Mouse (Mus musculus): Measurements from ENCODE around the gene Ing5. TPM values are rescaled to one million over a fixed set of nuclear protein-coding genes. Genes with fewer than 3 reads are reported as not detected.
"Not testable (repeated sequence)": the region's sequence is repeated elsewhere in the genome, so short reads cannot be mapped to it uniquely, and the experiment has no call there.

Gene Ing5
- polyA plus RNA-seq, 1 experiment from 2014 or later: 6.0 TPM

DNA sequence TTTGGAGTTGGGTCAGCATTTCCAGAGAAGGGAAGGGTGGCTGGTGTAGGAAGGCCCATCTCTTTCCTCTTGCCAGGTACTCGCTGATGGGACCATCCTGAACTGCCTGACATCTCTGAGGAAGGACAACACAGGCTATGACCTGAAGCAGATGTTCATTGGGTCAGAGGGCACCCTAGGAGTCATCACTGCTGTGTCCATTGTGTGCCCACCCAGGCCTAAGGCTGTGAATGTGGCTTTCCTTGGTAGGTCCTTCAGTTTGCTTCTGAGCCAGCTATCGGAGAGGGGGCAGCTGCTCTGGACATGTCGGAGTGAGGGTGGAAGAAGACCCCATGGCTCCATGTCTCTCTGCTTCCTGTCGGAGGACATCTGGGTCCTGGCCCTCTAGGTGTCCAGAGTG is 31.4 kb downstream of the Ing5 start:
- no peaks in the 10 kb centered on the region for H3K27me3 ChIP-seq (replicated peaks; ENCODE audit: control insufficient read depth, insufficient read depth, low read length)
- no peaks in the 10 kb centered on the region for H3K9me3 ChIP-seq (ENCODE audit: control insufficient read depth)
- H3K27ac ChIP-seq (ENCODE audit: low read depth, low read length): no peak overlapping the region
- TF ChIP-seq CTCF (IDR thresholded peaks at IDR 0.05; ENCODE audit: low read depth): no peak
- no peak overlapping the region for H3K9ac ChIP-seq (ENCODE audit: low read depth, low read length)
- H3K36me3 ChIP-seq (ENCODE audit: control insufficient read depth, insufficient read depth): peaks cover 17% of the 10 kb centered on the region
- H3K4me3 ChIP-seq (ENCODE audit: low read depth, low read length): no peak overlapping the region
- 89% methylated on average over 4 of the region's 4 CpGs for WGBS
- H3K4me1 ChIP-seq (replicated peaks; ENCODE audit: control insufficient read depth, insufficient read depth, low read length): no peaks in the 10 kb centered on the region
- ATAC-seq: no peak
- no peak overlapping the region for H3K4me2 ChIP-seq (replicated peaks; ENCODE audit: low read depth)

DNA sequence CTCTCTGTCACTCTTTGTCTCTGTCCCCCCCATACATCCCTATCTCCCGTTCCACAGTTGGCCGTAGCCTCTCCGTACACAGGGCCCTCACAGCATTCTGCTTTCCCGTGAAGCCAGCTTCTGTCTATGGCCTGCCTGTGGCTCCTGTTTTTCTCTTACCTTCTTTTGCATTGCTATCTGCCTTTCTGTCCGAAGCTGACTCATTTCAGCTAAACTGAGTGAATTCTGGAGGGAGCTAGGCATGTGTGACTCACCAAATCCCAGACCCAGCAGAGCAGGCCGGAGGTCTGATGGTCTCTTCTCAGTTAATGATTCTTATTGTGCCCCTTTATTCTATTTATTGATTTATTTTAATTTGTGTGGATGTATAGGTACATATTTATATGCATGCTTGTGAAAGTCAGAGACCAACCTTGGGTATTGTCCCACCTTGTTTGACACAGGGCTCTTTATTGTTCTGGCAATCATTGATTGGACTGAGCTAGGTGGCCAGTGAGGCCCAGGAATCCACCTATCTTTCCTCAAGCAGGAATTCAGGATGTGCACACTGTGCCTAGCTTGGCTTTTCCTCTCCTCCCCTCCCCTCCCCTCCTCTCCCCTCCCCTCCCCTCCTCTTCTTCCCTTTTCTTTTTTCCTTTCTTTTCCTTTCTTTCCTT is 32.2 kb downstream of the Ing5 start:
- Histone ChIP-seq H3K27ac (ENCODE audit: low read depth, low read length) (no peak overlapping the region), H3K27me3 (replicated peaks; ENCODE audit: control insufficient read depth, insufficient read depth, low read length) (no peaks in the 10 kb centered on the region), H3K4me3 (ENCODE audit: low read depth, low read length) (no peak overlapping the region), H3K4me2 (replicated peaks; ENCODE audit: low read depth) (no peak overlapping the region), H3K36me3 (ENCODE audit: control insufficient read depth, insufficient read depth) (peaks cover 17% of the 10 kb centered on the region), H3K9me3 (ENCODE audit: control insufficient read depth) (no peaks in the 10 kb centered on the region), H3K4me1 (replicated peaks; ENCODE audit: control insufficient read depth, insufficient read depth, low read length) (no peaks in the 10 kb centered on the region), H3K9ac (ENCODE audit: low read depth, low read length) (no peak overlapping the region)
- ATAC-seq: no peak
- WGBS: 81% methylated on average over 6 of the region's 6 CpGs
- no peak for TF ChIP-seq CTCF (IDR thresholded peaks at IDR 0.05; ENCODE audit: low read depth)

GRCm38 (mm10) chr1:93836532-93836913 is 32.8 kb downstream of the Ing5 start:
- no peak for ATAC-seq
- Histone ChIP-seq H3K4me3 (ENCODE audit: low read depth, low read length) (no peak overlapping the region), H3K9ac (ENCODE audit: low read depth, low read length) (no peak overlapping the region), H3K4me1 (replicated peaks; ENCODE audit: control insufficient read depth, insufficient read depth, low read length) (no peaks in the 10 kb centered on the region), H3K9me3 (ENCODE audit: control insufficient read depth) (no peaks in the 10 kb centered on the region), H3K27ac (ENCODE audit: low read depth, low read length) (no peak overlapping the region), H3K36me3 (ENCODE audit: control insufficient read depth, insufficient read depth) (peaks cover 17% of the 10 kb centered on the region), H3K4me2 (replicated peaks; ENCODE audit: low read depth) (no peak overlapping the region), H3K27me3 (replicated peaks; ENCODE audit: control insufficient read depth, insufficient read depth, low read length) (no peaks in the 10 kb centered on the region)
- 83% methylated on average over 2 of the region's 2 CpGs for WGBS
- no peak for TF ChIP-seq CTCF (IDR thresholded peaks at IDR 0.05; ENCODE audit: low read depth)

DNA sequence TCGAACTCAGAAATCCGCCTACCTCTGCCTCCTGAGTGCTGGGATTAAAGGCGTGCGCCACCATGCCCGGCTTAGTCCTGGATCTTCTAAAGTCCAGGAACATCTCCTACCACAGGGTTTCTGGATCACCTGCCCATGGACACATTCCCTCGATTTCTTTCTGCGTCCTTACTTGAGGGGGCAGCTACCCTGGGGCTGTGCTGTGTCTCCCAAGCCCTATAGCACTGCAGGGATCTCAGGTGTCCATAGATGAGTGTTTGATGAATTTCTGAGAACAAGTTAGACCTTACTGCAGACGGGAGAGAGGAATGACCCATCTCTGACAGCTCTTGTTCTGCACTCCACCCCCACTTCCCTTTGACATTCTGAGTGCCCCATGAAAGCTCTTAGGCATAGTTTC is 33.6 kb downstream of the Ing5 start:
- H3K27ac ChIP-seq (ENCODE audit: low read depth, low read length): no peak overlapping the region
- TF ChIP-seq CTCF (IDR thresholded peaks at IDR 0.05; ENCODE audit: low read depth): no peak
- H3K27me3 ChIP-seq (replicated peaks; ENCODE audit: control insufficient read depth, insufficient read depth, low read length): no peaks in the 10 kb centered on the region
- H3K4me2 ChIP-seq (replicated peaks; ENCODE audit: low read depth): no peak overlapping the region
- no peak for ATAC-seq
- H3K36me3 ChIP-seq (ENCODE audit: control insufficient read depth, insufficient read depth): peaks cover 17% of the 10 kb centered on the region
- H3K4me1 ChIP-seq (replicated peaks; ENCODE audit: control insufficient read depth, insufficient read depth, low read length): no peaks in the 10 kb centered on the region
- H3K9ac ChIP-seq (ENCODE audit: low read depth, low read length): no peak overlapping the region
- H3K4me3 ChIP-seq (ENCODE audit: low read depth, low read length): no peak overlapping the region
- H3K9me3 ChIP-seq (ENCODE audit: control insufficient read depth): no peaks in the 10 kb centered on the region
- WGBS: 94% methylated on average over 8 of the region's 8 CpGs

DNA sequence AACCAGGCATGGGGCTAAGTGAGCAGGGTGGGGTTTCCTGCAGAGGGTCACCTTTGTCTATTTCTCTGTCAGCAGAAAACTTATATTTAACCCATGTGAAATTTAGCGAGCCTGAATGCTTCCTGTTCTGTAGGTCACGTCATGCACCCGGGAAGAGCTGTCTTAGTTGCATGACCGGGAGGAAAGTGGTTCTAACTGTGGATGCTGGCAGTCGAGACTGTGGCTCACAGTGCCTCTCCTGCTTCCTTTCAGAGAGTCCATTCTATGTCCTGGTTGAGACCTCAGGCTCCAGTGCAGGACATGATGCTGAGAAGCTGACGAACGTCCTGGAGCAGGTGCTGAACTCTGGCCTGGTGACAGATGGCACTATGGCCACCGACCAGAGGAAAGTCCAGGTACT is 34.8 kb downstream of the Ing5 start:
- H3K27ac ChIP-seq (ENCODE audit: low read depth, low read length); H3K4me2 ChIP-seq (replicated peaks; ENCODE audit: low read depth); H3K27me3 ChIP-seq (replicated peaks; ENCODE audit: control insufficient read depth, insufficient read depth, low read length); H3K9me3 ChIP-seq (ENCODE audit: control insufficient read depth); ATAC-seq; H3K4me1 ChIP-seq (replicated peaks; ENCODE audit: control insufficient read depth, insufficient read depth, low read length); H3K4me3 ChIP-seq (ENCODE audit: low read depth, low read length); H3K9ac ChIP-seq (ENCODE audit: low read depth, low read length): not testable (repeated sequence)
- 87% methylated on average over 8 of the region's 8 CpGs for WGBS
- peaks cover 17% of the 10 kb centered on the region for H3K36me3 ChIP-seq (ENCODE audit: control insufficient read depth, insufficient read depth)

- not testable (repeated sequence) for H3K27ac ChIP-seq (ENCODE audit: low read depth, low read length); H3K9me3 ChIP-seq (ENCODE audit: control insufficient read depth); H3K27me3 ChIP-seq (replicated peaks; ENCODE audit: control insufficient read depth, insufficient read depth, low read length); H3K4me1 ChIP-seq (replicated peaks; ENCODE audit: control insufficient read depth, insufficient read depth, low read length); H3K4me3 ChIP-seq (ENCODE audit: low read depth, low read length); H3K4me2 ChIP-seq (replicated peaks; ENCODE audit: low read depth); H3K36me3 ChIP-seq (ENCODE audit: control insufficient read depth, insufficient read depth); H3K9ac ChIP-seq (ENCODE audit: low read depth, low read length)
- 54% methylated on average over 1 of the region's 3 CpGs for WGBS
- peak; percentile 68 for ATAC-seq
Measured at GRCm38 (mm10) chr1:93845766-93846366, 42.1 kb downstream of the Ing5 start.

DNA sequence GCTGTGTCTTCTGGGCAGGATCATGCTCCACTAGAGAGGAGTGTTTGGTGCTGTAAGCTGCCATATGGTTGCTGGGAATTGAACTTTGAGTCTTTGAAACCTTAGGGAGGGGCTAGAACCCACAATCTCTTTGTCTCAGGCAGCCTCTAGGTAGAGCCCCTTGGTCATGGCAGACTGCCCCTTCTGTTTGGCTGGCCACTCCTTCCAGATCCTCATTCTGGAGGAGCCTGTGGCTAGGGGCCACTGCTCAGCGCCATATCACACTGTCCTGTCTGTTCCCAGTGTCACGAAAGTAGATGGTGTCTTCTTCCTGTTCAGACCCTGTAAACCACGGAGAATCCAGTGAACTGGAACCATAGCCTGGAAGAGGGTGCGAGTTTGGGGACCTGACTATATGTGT is 52.0 kb downstream of the Ing5 start:
- WGBS: 91% methylated on average over 4 of the region's 4 CpGs
- H3K27ac ChIP-seq (ENCODE audit: low read depth, low read length); ATAC-seq; H3K4me2 ChIP-seq (replicated peaks; ENCODE audit: low read depth); H3K4me3 ChIP-seq (ENCODE audit: low read depth, low read length); H3K9ac ChIP-seq (ENCODE audit: low read depth, low read length); H3K4me1 ChIP-seq (replicated peaks; ENCODE audit: control insufficient read depth, insufficient read depth, low read length); H3K27me3 ChIP-seq (replicated peaks; ENCODE audit: control insufficient read depth, insufficient read depth, low read length); H3K9me3 ChIP-seq (ENCODE audit: control insufficient read depth); H3K36me3 ChIP-seq (ENCODE audit: control insufficient read depth, insufficient read depth): not testable (repeated sequence)
